Mouse (Mus musculus) E14TG2a.4 (cell line): ENCODE measurements around the gene Rell1.
A peak's percentile ranks its signal among the peaks of the same experiment; 100 is the strongest.

Experiments
- CTCF ChIP-seq: conservative IDR thresholded peaks from 2 replicates; pipeline ENCODE4 v1.5.1; 2014; ENCODE audit warnings: low read length
- NANOG ChIP-seq: IDR thresholded peaks from 2 replicates; pipeline ENCODE4 v1.6.1; 2014; ENCODE audit warnings: borderline replicate concordance, low read length, mixed read lengths
- POU5F1 ChIP-seq: IDR thresholded peaks from 2 replicates; pipeline ENCODE4 v1.6.1; 2014; ENCODE audit warnings: low read length, borderline replicate concordance

GRCm38 (mm10) chr5:63930824-63931358 lies 37.8 kb downstream of the Rell1 start:
- TF ChIP-seq CTCF (no peak), POU5F1 (no peak), NANOG (peak; percentile 58; the same call in 1 of the 2 replicates)
